Mouse (Mus musculus) hindbrain, embryonic 15.5 days (tissue): ENCODE data around the gene Atxn7l1. TPM values are rescaled to one million over a fixed set of nuclear protein-coding genes. Genes with fewer than 3 reads are reported as not detected.
A peak's percentile ranks its signal among the peaks of the same experiment; 100 is the strongest.

Source experiments
- ATAC-seq: fragments of 200-750 bp; cut with Nextera tagmentation; 2 replicates; pipeline ENCODE4 v1.8.0; 2017; ENCODE audit warnings: low read depth, moderate number of reproducible peaks, moderate TSS enrichment; ENCODE audit not compliant: low FRiP score
- H3K27ac ChIP-seq: fragments of 300-500 bp; sonication (generic); replicated peaks from 2 replicates; pipeline ENCODE4 v1.5.1; 2015; ENCODE audit warnings: mild to moderate bottlenecking, inconsistent platforms
- H3K27me3 ChIP-seq: fragments of 300-500 bp; sonication (generic); 2 replicates; pipeline ENCODE4 v1.6.1; 2015; ENCODE audit warnings: control low read depth, inconsistent platforms
- H3K36me3 ChIP-seq: fragments of 300-500 bp; sonication (generic); 2 replicates; pipeline ENCODE4 v1.6.1; 2015; ENCODE audit warnings: control low read depth, inconsistent platforms
- H3K4me1 ChIP-seq: fragments of 300-500 bp; sonication (generic); replicated peaks from 2 replicates; pipeline ENCODE4 v1.6.1; 2015; ENCODE audit warnings: control low read depth, inconsistent platforms
- H3K4me2 ChIP-seq: fragments of 300-500 bp; sonication (generic); 2 replicates; pipeline ENCODE4 v1.6.1; 2015; ENCODE audit warnings: moderate library complexity, mild to moderate bottlenecking, inconsistent platforms
- H3K4me3 ChIP-seq: fragments of 300-500 bp; sonication (generic); 2 replicates; pipeline ENCODE4 v1.5.1; 2015; ENCODE audit warnings: mild to moderate bottlenecking, inconsistent platforms
- H3K9ac ChIP-seq: fragments of 300-500 bp; sonication (generic); 2 replicates; pipeline ENCODE4 v1.6.1; 2015; ENCODE audit warnings: inconsistent platforms
- H3K9me3 ChIP-seq: fragments of 300-500 bp; sonication (generic); 2 replicates; pipeline ENCODE4 v1.6.1; 2016; ENCODE audit warnings: control low read depth, inconsistent platforms
- WGBS: fragments of 180-500 bp; shearing (Covaris S2); methylation state at CpG from one replicate; pipeline ENCODE4 v1.1.7; 2015; 5-methylcytosine and 5-hydroxymethylcytosine counted together
- polyA plus RNA-seq: library from polyadenylated mRNA; unstranded; fragments of >200 nt; fragmentation: Nextera tagmentation; extraction: Ambion mirVana; gene quantifications from 2 replicates; pipeline ENCODE4 v1.2.1, GENCODE M21; 2015

The Atxn7l1 gene
- polyA plus RNA-seq, 1 experiment from 2014 or later, result 23.6 TPM

DNA sequence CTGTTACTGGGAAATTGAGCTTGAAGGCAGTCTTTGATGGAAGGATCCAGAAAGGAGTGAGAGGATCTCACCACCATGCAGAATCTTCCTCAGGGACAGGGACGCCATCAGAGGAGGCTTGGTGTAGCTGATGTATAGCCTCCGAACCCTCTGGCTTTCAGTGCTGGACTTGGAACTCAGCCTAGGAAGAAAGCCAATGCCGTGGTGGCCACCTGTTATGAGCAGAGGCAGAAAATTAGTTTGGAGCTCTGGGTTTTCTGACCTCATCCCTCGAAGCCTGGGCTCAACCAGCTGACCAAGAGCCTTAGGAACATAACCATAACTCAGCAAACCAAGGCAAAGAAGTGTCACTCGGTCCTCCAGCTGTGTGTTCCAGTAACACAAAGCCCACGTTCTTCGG is 71.9 kb downstream of the Atxn7l1 start:
- Histone ChIP-seq H3K27ac (no peak overlapping the region), H3K4me1 (peaks cover 28% of the 10 kb centered on the region), H3K4me3 (no peak overlapping the region), H3K4me2 (no peak overlapping the region), H3K9ac (no peak overlapping the region), H3K36me3 (no peaks in the 10 kb centered on the region), H3K27me3 (no peaks in the 10 kb centered on the region), H3K9me3 (no peaks in the 10 kb centered on the region)
- no peak for ATAC-seq
- 69% methylated on average over 7 of the region's 7 CpGs for WGBS

DNA sequence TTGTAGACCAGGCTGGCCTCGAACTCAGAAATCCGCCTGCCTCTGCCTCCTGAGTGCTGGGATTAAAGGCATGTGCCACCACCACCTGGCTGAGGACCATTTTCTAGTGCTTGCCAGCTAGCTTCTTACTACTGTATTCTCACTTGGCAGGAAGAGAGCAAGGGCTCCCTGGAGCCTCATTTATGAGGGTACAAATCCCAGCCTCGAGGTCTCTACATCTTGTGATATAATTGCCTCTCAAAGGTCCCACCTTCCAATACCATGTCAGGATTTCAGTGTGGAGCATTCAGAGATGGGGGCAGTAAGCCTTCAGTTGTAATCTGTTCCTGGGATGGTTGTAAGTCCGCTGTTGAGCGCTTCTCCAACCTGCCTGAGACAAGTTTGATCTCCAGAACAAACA is 72.6 kb downstream of the Atxn7l1 start:
- Histone ChIP-seq H3K9ac (no peak overlapping the region), H3K36me3 (no peaks in the 10 kb centered on the region), H3K27me3 (no peaks in the 10 kb centered on the region), H3K9me3 (no peaks in the 10 kb centered on the region), H3K4me1 (peaks cover 34% of the 10 kb centered on the region), H3K4me2 (no peak overlapping the region), H3K4me3 (no peak overlapping the region), H3K27ac (peak overlapping the region; percentile 6; the same call in 1 of the 2 replicates)
- no peak for ATAC-seq
- WGBS, result 66% methylated on average over 5 of the region's 5 CpGs

DNA sequence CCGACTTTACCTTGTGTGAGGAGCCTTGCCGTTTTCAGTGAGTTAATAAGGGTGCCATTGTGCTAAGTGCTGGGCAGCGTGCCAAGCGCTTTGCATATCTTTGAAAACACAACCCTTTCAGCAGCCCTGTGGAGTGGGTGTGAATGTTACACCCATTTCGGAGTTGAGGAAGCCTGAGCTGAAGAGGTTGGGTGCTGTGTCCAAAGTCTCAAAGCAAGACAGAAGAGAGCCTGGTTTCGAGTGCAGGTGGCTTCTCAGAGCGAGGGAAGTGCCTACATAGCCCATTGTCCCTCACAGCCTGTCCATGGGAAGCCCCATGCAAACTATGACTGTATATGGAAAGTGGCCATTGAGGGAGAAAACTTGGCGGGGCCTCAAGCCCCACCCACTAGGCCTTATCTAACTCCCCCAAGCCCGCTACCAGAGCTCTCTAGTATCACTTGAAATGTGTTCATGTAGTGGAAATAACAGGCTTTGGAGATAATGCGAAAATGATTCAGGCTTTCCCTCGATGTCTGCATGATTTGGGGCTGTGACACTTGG is 73.1 kb downstream of the Atxn7l1 start:
- no peaks in the 10 kb centered on the region for H3K27me3 ChIP-seq
- peak; percentile 48 for ATAC-seq
- no peaks in the 10 kb centered on the region for H3K36me3 ChIP-seq
- no peak overlapping the region for H3K4me3 ChIP-seq
- no peak overlapping the region for H3K9ac ChIP-seq
- peaks cover 39% of the 10 kb centered on the region for H3K4me1 ChIP-seq
- peak overlapping the region; percentile 6; the same call in 1 of the 2 replicates for H3K27ac ChIP-seq
- 51% methylated on average over 11 of the region's 11 CpGs for WGBS
- H3K9me3 ChIP-seq, result no peaks in the 10 kb centered on the region
- H3K4me2 ChIP-seq, result no peak overlapping the region

DNA sequence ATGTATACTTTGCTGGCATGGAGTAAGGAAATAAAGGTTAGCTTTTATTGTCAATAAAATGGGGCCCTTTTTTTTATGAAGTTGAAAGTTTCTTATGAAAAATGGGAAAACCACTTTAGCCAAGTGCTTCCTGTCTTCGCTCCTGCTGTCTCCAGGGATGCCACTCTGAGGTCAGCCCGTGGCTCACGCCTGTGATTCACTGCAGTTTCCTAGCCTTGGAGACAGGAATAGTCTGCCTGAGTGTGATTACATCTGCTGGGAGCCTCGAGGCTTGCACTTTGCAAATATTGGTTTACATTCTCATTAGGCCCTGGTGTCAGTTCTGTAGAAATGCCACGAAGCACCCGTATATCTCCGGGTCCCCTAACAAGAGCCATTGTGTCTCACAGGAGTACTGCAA is 74.7 kb downstream of the Atxn7l1 start:
- no peak overlapping the region for H3K4me2 ChIP-seq
- H3K27ac ChIP-seq, result no peak overlapping the region
- H3K27me3 ChIP-seq, result no peaks in the 10 kb centered on the region
- H3K4me3 ChIP-seq, result no peak overlapping the region
- no peak overlapping the region for H3K9ac ChIP-seq
- ATAC-seq, result no peak
- WGBS, result 56% methylated on average over 7 of the region's 7 CpGs
- H3K4me1 ChIP-seq, result peaks cover 43% of the 10 kb centered on the region
- H3K9me3 ChIP-seq, result no peaks in the 10 kb centered on the region
- no peaks in the 10 kb centered on the region for H3K36me3 ChIP-seq

DNA sequence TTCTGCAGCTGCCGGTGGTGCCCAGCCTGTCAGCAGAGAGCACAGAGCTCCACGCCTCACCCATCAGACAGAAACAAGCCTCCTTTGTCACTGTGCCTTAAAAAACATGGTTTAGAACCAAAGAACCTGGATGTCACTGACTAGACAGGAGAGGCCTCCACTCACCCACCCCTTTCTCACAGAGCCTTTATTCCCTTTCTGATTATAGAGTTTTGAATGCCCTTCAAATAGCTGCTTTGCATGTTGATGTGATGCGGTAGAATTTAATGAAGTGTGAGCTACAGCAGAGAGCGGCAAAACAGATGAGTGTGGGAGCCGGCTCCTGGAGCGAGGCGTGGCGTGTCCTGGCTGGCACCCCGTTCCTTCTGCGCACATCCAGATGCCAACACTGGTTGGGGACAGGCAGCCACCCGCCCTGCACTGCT is 77.6 kb downstream of the Atxn7l1 start:
- peak; percentile 74 for ATAC-seq
- 14% methylated on average over 11 of the region's 11 CpGs for WGBS
- no peaks in the 10 kb centered on the region for H3K9me3 ChIP-seq
- no peaks in the 10 kb centered on the region for H3K36me3 ChIP-seq
- H3K4me1 ChIP-seq, result peaks cover 31% of the 10 kb centered on the region
- H3K27ac ChIP-seq, result peak overlapping the region; percentile 76
- peak overlapping the region; percentile 39 for H3K4me2 ChIP-seq
- H3K9ac ChIP-seq, result no peak overlapping the region
- no peaks in the 10 kb centered on the region for H3K27me3 ChIP-seq
- H3K4me3 ChIP-seq, result no peak overlapping the region

DNA sequence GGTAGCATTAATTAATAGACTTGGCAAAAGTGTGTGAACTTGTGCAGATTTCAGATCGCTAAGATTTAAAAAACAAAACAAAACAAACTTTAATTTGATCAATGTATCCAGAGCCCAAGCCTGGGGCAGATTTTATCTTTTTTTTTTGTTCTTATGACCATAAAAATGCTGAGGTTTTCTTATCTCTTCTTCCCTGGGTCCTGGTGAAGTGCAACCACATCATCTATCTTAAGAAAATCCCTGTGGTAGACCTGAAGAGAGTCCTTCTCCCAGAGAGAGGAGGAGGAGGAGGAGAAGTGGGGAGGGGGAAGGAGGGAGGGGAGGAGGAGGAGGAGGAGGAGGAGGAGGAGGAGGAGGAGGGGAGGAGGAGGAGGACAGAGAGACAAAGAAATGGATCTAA is 78.5 kb downstream of the Atxn7l1 start:
- Histone ChIP-seq H3K9ac (no peak overlapping the region), H3K27ac (no peak overlapping the region), H3K9me3 (no peaks in the 10 kb centered on the region), H3K4me2 (no peak overlapping the region), H3K4me3 (no peak overlapping the region), H3K4me1 (peaks cover 23% of the 10 kb centered on the region), H3K27me3 (no peaks in the 10 kb centered on the region), H3K36me3 (no peaks in the 10 kb centered on the region)
- ATAC-seq, result no peak
- 81% methylated on average over 1 of the region's 1 CpGs for WGBS

DNA sequence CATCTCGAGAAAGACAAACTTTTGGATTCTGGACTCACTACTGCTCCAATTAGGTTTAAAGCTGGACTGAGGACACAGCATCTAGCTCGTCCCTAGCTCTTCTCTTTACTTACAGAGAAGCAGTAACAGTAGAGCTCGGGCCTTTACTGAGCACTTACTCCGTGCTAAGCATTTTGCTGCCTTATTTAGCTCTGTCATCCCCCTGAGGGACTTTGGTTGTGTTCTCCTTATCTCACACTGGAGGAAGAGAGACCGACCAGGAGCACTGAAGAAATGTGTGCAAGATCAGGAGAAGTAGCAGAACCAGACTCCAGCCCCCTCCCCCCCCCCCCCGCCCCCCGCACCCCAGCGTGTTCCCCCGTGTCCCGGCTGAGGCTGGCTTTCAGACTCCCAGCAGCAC is 79.1 kb downstream of the Atxn7l1 start:
- Histone ChIP-seq H3K4me2 (no peak overlapping the region), H3K4me1 (peaks cover 23% of the 10 kb centered on the region), H3K4me3 (no peak overlapping the region), H3K9ac (no peak overlapping the region), H3K9me3 (no peaks in the 10 kb centered on the region), H3K36me3 (no peaks in the 10 kb centered on the region), H3K27ac (no peak overlapping the region), H3K27me3 (no peaks in the 10 kb centered on the region)
- WGBS, result 69% methylated on average over 7 of the region's 10 CpGs
- no peak for ATAC-seq

DNA sequence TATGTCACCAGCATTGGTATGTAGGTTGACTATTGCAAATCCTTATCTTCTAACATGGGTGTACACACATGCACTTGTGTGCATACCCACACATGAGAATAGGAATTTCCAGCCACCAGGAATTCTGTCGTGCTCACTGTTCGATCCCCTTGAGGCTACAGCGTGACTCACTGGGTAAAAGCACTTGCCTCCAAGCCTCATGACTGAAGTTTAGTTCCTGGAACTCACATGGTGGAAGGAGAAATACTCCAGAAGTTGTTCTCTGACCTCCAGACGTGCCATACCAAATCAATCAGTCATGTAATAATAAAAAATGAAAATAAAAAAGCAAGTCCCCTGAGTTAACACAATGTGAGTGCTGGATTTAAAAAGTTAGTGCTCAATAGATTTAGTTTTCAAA is 87.8 kb downstream of the Atxn7l1 start:
- Histone ChIP-seq H3K4me3 (no peak overlapping the region), H3K4me2 (no peak overlapping the region), H3K36me3 (no peaks in the 10 kb centered on the region), H3K27me3 (no peaks in the 10 kb centered on the region), H3K27ac (no peak overlapping the region), H3K4me1 (peaks cover 14% of the 10 kb centered on the region; the same call in 1 of the 2 replicates), H3K9me3 (no peaks in the 10 kb centered on the region), H3K9ac (no peak overlapping the region)
- no peak for ATAC-seq
- WGBS, result 80% methylated on average over 4 of the region's 4 CpGs

DNA sequence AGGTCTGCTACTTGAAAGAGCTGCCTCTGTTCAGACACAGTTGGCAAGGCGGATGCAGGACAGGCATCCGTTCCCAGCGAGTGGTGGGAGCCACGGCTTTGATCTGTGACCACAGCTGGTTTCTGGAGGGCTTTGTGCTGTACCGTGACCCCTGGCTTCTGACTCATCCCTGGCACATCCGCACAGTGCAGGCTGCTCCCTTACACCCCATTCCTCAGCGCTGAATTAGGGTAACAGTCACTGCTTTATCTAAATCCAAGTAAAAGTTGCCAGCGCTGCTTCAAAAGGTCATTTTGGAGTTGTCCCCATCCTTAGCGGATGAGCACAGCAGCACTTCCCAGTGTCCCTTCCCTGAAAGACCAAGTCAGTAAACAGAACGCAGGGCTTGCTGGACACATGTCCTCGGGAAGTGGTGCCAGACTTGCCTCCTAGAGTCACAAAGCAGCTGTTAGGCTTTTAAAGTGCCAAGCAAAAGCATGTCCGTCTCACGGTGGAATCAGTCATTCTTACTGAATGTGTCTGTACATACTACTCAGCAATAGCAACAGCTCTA is 88.4 kb downstream of the Atxn7l1 start:
- Histone ChIP-seq H3K36me3 (no peaks in the 10 kb centered on the region), H3K4me2 (no peak overlapping the region), H3K27me3 (no peaks in the 10 kb centered on the region), H3K4me1 (peaks cover 14% of the 10 kb centered on the region; the same call in 1 of the 2 replicates), H3K4me3 (no peak overlapping the region), H3K9ac (no peak overlapping the region), H3K27ac (peak overlapping the region; percentile 42; the same call in 1 of the 2 replicates), H3K9me3 (peaks cover 3% of the 10 kb centered on the region; the same call in 1 of the 2 replicates)
- peak; percentile 59 for ATAC-seq
- 52% methylated on average over 13 of the region's 13 CpGs for WGBS

DNA sequence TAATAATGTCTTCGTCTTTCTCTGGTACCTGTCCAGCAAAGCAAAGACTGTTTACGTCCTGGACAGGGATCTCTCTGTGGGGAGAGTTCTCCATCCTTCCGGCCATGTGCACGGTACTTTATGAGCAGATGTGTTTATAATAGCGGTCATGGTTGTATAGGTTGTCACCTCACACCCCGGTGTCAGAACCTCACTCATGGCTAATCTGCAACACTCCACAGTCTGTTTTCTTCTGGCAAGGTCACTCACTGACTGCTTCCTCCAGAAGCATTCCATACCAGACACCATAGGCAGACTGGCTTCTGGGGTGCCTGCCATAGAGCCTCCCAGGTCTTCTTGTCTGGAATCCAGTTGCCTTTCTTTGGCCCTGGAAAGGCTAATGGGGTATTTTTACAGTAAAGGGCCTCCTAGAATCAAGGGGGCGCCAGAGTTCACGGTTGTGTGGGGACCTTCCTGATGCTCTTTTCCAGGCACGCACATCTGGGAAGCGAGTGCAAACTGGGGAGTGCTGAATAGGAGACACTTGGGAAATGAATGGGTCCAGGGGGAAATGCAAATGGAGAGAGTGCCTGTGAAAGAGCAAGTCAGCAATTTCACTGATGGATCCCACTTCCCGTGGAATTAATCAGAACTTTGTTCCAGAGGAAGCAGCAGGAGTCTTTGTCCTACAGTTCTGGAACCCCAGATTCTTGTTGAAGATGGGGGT is 89.0 kb downstream of the Atxn7l1 start:
- no peak overlapping the region for H3K4me3 ChIP-seq
- no peak overlapping the region for H3K27ac ChIP-seq
- H3K27me3 ChIP-seq, result no peaks in the 10 kb centered on the region
- H3K9ac ChIP-seq, result no peak overlapping the region
- peaks cover 3% of the 10 kb centered on the region; the same call in 1 of the 2 replicates for H3K9me3 ChIP-seq
- no peak overlapping the region for H3K4me2 ChIP-seq
- peaks cover 14% of the 10 kb centered on the region; the same call in 1 of the 2 replicates for H3K4me1 ChIP-seq
- ATAC-seq, result 0 out of 2 replicates have a peak, but pooled peaks have one; percentile 8
- no peaks in the 10 kb centered on the region for H3K36me3 ChIP-seq
- 78% methylated on average over 11 of the region's 11 CpGs for WGBS

DNA sequence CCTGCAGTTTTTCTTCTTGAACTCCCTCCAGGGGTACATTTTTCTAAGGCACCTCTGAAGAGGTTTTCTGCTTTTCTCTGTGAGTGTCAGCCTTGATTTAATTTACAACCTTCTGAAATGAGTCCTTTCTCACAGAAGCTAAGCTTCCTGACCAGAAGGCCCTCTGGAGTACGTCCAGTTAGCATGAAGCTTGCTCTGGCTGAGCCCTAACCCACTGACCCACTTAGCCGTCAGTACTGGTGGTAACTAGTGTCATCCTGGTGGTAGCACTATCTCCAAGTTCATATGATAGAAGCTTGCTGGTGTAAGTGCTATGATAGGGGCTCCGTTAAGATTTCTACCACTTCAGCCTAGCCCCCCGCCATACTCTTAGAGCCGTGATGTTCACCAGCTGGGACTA is 89.6 kb downstream of the Atxn7l1 start:
- peaks cover 14% of the 10 kb centered on the region; the same call in 1 of the 2 replicates for H3K4me1 ChIP-seq

DNA sequence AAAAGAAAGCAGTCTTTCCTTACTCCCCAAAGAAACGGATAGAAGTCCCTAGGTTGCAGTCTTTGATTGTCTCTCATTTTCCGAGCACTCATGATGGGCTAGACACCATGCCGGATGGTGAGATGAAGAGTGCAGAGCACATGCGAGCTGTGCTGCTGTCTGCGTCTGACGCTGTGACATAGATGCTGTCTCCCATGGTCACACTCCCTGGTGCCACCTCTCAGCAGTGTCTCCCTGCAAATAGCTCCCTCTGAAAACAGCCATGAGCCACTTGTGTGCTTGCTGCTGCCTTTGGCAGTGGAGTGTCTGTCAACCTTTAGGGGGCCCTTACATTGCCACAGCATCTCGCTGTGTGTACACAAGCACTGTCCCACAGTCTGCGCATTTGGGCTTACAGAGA is 95.2 kb downstream of the Atxn7l1 start:
- Histone ChIP-seq H3K4me3 (no peak overlapping the region), H3K9me3 (peaks cover 3% of the 10 kb centered on the region; the same call in 1 of the 2 replicates), H3K36me3 (no peaks in the 10 kb centered on the region), H3K9ac (no peak overlapping the region), H3K27me3 (no peaks in the 10 kb centered on the region), H3K27ac (no peak overlapping the region), H3K4me2 (no peak overlapping the region), H3K4me1 (peaks cover 46% of the 10 kb centered on the region)
- 50% methylated on average over 8 of the region's 8 CpGs for WGBS
- no peak for ATAC-seq

More for the DNA sequence above, 89.6 kb downstream of the Atxn7l1 start:
- H3K4me3 ChIP-seq, result no peak overlapping the region
- no peak overlapping the region for H3K4me2 ChIP-seq
- H3K27me3 ChIP-seq, result no peaks in the 10 kb centered on the region
- H3K9ac ChIP-seq, result no peak overlapping the region
- H3K27ac ChIP-seq, result no peak overlapping the region
- WGBS, result 94% methylated on average over 5 of the region's 5 CpGs
- H3K36me3 ChIP-seq, result no peaks in the 10 kb centered on the region
- H3K9me3 ChIP-seq, result peaks cover 3% of the 10 kb centered on the region; the same call in 1 of the 2 replicates
- no peak for ATAC-seq
